Mouse (Mus musculus): ENCODE results near the gene Stk10. TPM values are rescaled to one million over a fixed set of nuclear protein-coding genes. Genes with fewer than 3 reads are reported as not detected.
A peak's percentile ranks its signal among the peaks of the same experiment; 100 is the strongest.

Stk10 gene
- polyA plus RNA-seq, 1 experiment from 2014 or later: 2.2 TPM

GRCm38 (mm10) chr11:32573669-32574068, 40.6 kb downstream of the Stk10 start:
- no peak overlapping the region for H3K27ac ChIP-seq (replicated peaks in 1 of 2; ENCODE audit: control insufficient read depth in 1 of 2, insufficient read depth in 1 of 2, low read depth in 2 of 2, low read length in 2 of 2)
- H3K4me1 ChIP-seq (ENCODE audit: control insufficient read depth in 2 of 2, insufficient read depth in 2 of 2, low read length in 2 of 2): no peaks in the 10 kb centered on the region
- H3K4me2 ChIP-seq (ENCODE audit: low read length): no peak overlapping the region
- 79% methylated on average over 2 of the region's 2 CpGs for WGBS
- H3K4me3 ChIP-seq (ENCODE audit: control insufficient read depth in 1 of 2, insufficient read depth in 1 of 2, low read depth in 1 of 2, low read length in 2 of 2): no peak overlapping the region
- no peak overlapping the region for H3K9ac ChIP-seq (ENCODE audit: low read length)
- H3K27me3 ChIP-seq (ENCODE audit: control insufficient read depth, insufficient read depth, low read length): no peaks in the 10 kb centered on the region
- no peaks in the 10 kb centered on the region for H3K36me3 ChIP-seq (ENCODE audit: control insufficient read depth, insufficient read depth, low read length)
- H3K9me3 ChIP-seq (ENCODE audit: control insufficient read depth, low read length): no peaks in the 10 kb centered on the region
- ATAC-seq (ENCODE audit: insufficient number of reproducible peaks, insufficient read depth, low FRiP score, low read depth): no peak

- Histone ChIP-seq H3K9me3 (ENCODE audit: control insufficient read depth, low read length) (no peaks in the 10 kb centered on the region), H3K27ac (replicated peaks in 1 of 2; ENCODE audit: control insufficient read depth in 1 of 2, insufficient read depth in 1 of 2, low read depth in 2 of 2, low read length in 2 of 2) (no peak overlapping the region), H3K36me3 (ENCODE audit: control insufficient read depth, insufficient read depth, low read length) (no peaks in the 10 kb centered on the region), H3K27me3 (ENCODE audit: control insufficient read depth, insufficient read depth, low read length) (no peaks in the 10 kb centered on the region), H3K9ac (ENCODE audit: low read length) (no peak overlapping the region), H3K4me3 (ENCODE audit: control insufficient read depth in 1 of 2, insufficient read depth in 1 of 2, low read depth in 1 of 2, low read length in 2 of 2) (no peak overlapping the region), H3K4me2 (ENCODE audit: low read length) (no peak overlapping the region), H3K4me1 (ENCODE audit: control insufficient read depth in 2 of 2, insufficient read depth in 2 of 2, low read length in 2 of 2) (no peaks in the 10 kb centered on the region)
- ATAC-seq (ENCODE audit: insufficient number of reproducible peaks, insufficient read depth, low FRiP score, low read depth): no peak
- 81% methylated on average over 6 of the region's 6 CpGs for WGBS
These were observed 43.1 kb downstream of the Stk10 start for GRCm38 (mm10) chr11:32575964-32576759.

GRCm38 (mm10) chr11:32576760-32577050, 43.6 kb downstream of the Stk10 start:
- H3K4me2 ChIP-seq (ENCODE audit: low read length): no peak overlapping the region
- no peak overlapping the region for H3K4me3 ChIP-seq (ENCODE audit: control insufficient read depth in 1 of 2, insufficient read depth in 1 of 2, low read depth in 1 of 2, low read length in 2 of 2)
- no peak overlapping the region for H3K27ac ChIP-seq (replicated peaks in 1 of 2; ENCODE audit: control insufficient read depth in 1 of 2, insufficient read depth in 1 of 2, low read depth in 2 of 2, low read length in 2 of 2)
- H3K27me3 ChIP-seq (ENCODE audit: control insufficient read depth, insufficient read depth, low read length): no peaks in the 10 kb centered on the region
- no peaks in the 10 kb centered on the region for H3K4me1 ChIP-seq (ENCODE audit: control insufficient read depth in 2 of 2, insufficient read depth in 2 of 2, low read length in 2 of 2)
- no peaks in the 10 kb centered on the region for H3K36me3 ChIP-seq (ENCODE audit: control insufficient read depth, insufficient read depth, low read length)
- H3K9me3 ChIP-seq (ENCODE audit: control insufficient read depth, low read length): no peaks in the 10 kb centered on the region
- no peak overlapping the region for H3K9ac ChIP-seq (ENCODE audit: low read length)
- 0 out of 2 replicates have a peak, but pooled peaks have one; percentile 27 for ATAC-seq (ENCODE audit: insufficient number of reproducible peaks, insufficient read depth, low FRiP score, low read depth)
- 49% methylated on average over 5 of the region's 5 CpGs for WGBS

GRCm38 (mm10) chr11:32580305-32580947, 47.3 kb downstream of the Stk10 start:
- no peak overlapping the region for H3K9ac ChIP-seq (ENCODE audit: low read length)
- no peak for ATAC-seq (ENCODE audit: insufficient number of reproducible peaks, insufficient read depth, low FRiP score, low read depth)
- H3K4me2 ChIP-seq (ENCODE audit: low read length): no peak overlapping the region
- no peaks in the 10 kb centered on the region for H3K36me3 ChIP-seq (ENCODE audit: control insufficient read depth, insufficient read depth, low read length)
- H3K9me3 ChIP-seq (ENCODE audit: control insufficient read depth, low read length): no peaks in the 10 kb centered on the region
- no peak overlapping the region for H3K4me3 ChIP-seq (ENCODE audit: control insufficient read depth in 1 of 2, insufficient read depth in 1 of 2, low read depth in 1 of 2, low read length in 2 of 2)
- 79% methylated on average over 16 of the region's 16 CpGs for WGBS
- H3K27ac ChIP-seq (replicated peaks in 1 of 2; ENCODE audit: control insufficient read depth in 1 of 2, insufficient read depth in 1 of 2, low read depth in 2 of 2, low read length in 2 of 2): no peak overlapping the region
- H3K27me3 ChIP-seq (ENCODE audit: control insufficient read depth, insufficient read depth, low read length): no peaks in the 10 kb centered on the region
- H3K4me1 ChIP-seq (ENCODE audit: control insufficient read depth in 2 of 2, insufficient read depth in 2 of 2, low read length in 2 of 2): peaks cover 0 to 2% of the 10 kb centered on the region in 2 experiments; a peak in 1 of 4 replicates

- ATAC-seq (ENCODE audit: insufficient number of reproducible peaks, insufficient read depth, low FRiP score, low read depth): no peak
- Histone ChIP-seq H3K4me3 (ENCODE audit: control insufficient read depth in 1 of 2, insufficient read depth in 1 of 2, low read depth in 1 of 2, low read length in 2 of 2) (no peak overlapping the region), H3K9ac (ENCODE audit: low read length) (no peak overlapping the region), H3K27me3 (ENCODE audit: control insufficient read depth, insufficient read depth, low read length) (no peaks in the 10 kb centered on the region), H3K36me3 (ENCODE audit: control insufficient read depth, insufficient read depth, low read length) (no peaks in the 10 kb centered on the region), H3K9me3 (ENCODE audit: control insufficient read depth, low read length) (no peaks in the 10 kb centered on the region), H3K27ac (replicated peaks in 1 of 2; ENCODE audit: control insufficient read depth in 1 of 2, insufficient read depth in 1 of 2, low read depth in 2 of 2, low read length in 2 of 2) (no peak overlapping the region), H3K4me1 (ENCODE audit: control insufficient read depth in 2 of 2, insufficient read depth in 2 of 2, low read length in 2 of 2) (peaks cover 0 to 2% of the 10 kb centered on the region in 2 experiments; a peak in 1 of 4 replicates), H3K4me2 (ENCODE audit: low read length) (no peak overlapping the region)
- WGBS: 55% methylated on average over 2 of the region's 2 CpGs
These were observed 47.9 kb downstream of the Stk10 start for GRCm38 (mm10) chr11:32581031-32581430.

- Histone ChIP-seq H3K9ac (ENCODE audit: low read length) (no peak overlapping the region), H3K36me3 (ENCODE audit: control insufficient read depth, insufficient read depth, low read length) (no peaks in the 10 kb centered on the region), H3K4me1 (ENCODE audit: control insufficient read depth in 2 of 2, insufficient read depth in 2 of 2, low read length in 2 of 2) (peaks cover 0 to 2% of the 10 kb centered on the region in 2 experiments; a peak in 1 of 4 replicates), H3K27ac (replicated peaks in 1 of 2; ENCODE audit: control insufficient read depth in 1 of 2, insufficient read depth in 1 of 2, low read depth in 2 of 2, low read length in 2 of 2) (no peak overlapping the region), H3K4me3 (ENCODE audit: control insufficient read depth in 1 of 2, insufficient read depth in 1 of 2, low read depth in 1 of 2, low read length in 2 of 2) (no peak overlapping the region), H3K27me3 (ENCODE audit: control insufficient read depth, insufficient read depth, low read length) (no peaks in the 10 kb centered on the region), H3K4me2 (ENCODE audit: low read length) (no peak overlapping the region), H3K9me3 (ENCODE audit: control insufficient read depth, low read length) (no peaks in the 10 kb centered on the region)
- WGBS: 53% methylated on average over 5 of the region's 5 CpGs
- ATAC-seq (ENCODE audit: insufficient number of reproducible peaks, insufficient read depth, low FRiP score, low read depth): no peak
These were observed 49.7 kb downstream of the Stk10 start for GRCm38 (mm10) chr11:32582813-32583212.

GRCm38 (mm10) chr11:32585996-32586395, 52.9 kb downstream of the Stk10 start:
- Histone ChIP-seq H3K9ac (ENCODE audit: low read length) (no peak overlapping the region), H3K27me3 (ENCODE audit: control insufficient read depth, insufficient read depth, low read length) (no peaks in the 10 kb centered on the region), H3K9me3 (ENCODE audit: control insufficient read depth, low read length) (no peaks in the 10 kb centered on the region), H3K4me3 (ENCODE audit: control insufficient read depth in 1 of 2, insufficient read depth in 1 of 2, low read depth in 1 of 2, low read length in 2 of 2) (no peak overlapping the region), H3K4me2 (ENCODE audit: low read length) (no peak overlapping the region), H3K36me3 (ENCODE audit: control insufficient read depth, insufficient read depth, low read length) (no peaks in the 10 kb centered on the region), H3K27ac (replicated peaks in 1 of 2; ENCODE audit: control insufficient read depth in 1 of 2, insufficient read depth in 1 of 2, low read depth in 2 of 2, low read length in 2 of 2) (no peak overlapping the region), H3K4me1 (ENCODE audit: control insufficient read depth in 2 of 2, insufficient read depth in 2 of 2, low read length in 2 of 2) (peaks cover 0 to 2% of the 10 kb centered on the region in 2 experiments; a peak in 2 of 4 replicates)
- 76% methylated on average over 6 of the region's 6 CpGs for WGBS
- ATAC-seq (ENCODE audit: insufficient number of reproducible peaks, insufficient read depth, low FRiP score, low read depth): no peak
